Mouse (Mus musculus) spleen, adult 2 months (tissue): Measurements from ENCODE around the gene Foxn1.

Source experiments
- CTCF ChIP-seq: fragments of 200-500 bp; IDR thresholded peaks from 2 replicates; pipeline ENCODE4 v1.5.1; 2011; ENCODE audit warnings: mild to moderate bottlenecking, inconsistent platforms; ENCODE audit not compliant: insufficient read depth, insufficient read length, insufficient replicate concordance; ENCODE audit errors: extremely low read depth
- POLR2A ChIP-seq: fragments of 200-500 bp; IDR thresholded peaks from 2 replicates; pipeline ENCODE4 v1.6.1; 2011; ENCODE audit warnings: low read depth, low read length, inconsistent platforms

DNA sequence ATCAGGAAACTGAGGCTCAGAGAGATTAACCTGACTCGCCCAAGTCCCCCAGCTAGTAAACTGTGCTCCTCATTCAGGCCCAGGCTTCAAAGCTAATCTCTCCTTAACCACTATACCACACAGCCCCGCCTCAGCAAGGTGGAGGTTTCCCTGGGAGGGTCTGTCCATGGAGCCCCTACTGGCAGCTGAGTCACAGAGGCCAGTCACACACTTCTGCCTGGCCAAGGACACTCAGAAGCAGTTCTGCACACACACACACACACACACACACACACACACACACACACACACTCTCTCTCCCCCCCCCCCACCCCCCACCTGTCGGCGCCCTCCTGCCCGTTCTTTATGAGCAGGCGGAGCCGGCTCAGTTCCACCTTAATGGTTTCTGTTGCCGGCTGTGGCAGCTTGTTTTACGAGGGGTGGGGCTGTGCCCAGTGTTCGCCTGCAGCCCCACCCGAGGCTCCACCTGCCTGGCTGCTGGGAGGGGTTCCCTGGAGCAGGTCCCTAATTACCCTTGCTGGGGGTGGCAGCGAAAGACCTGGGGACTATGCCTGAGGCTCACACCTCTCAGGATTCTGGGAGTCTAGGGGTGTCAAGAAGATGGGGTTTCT lies 8.7 kb downstream of the Foxn1 start:
- TF ChIP-seq CTCF (no peak), POLR2A (no peak)
